Mouse (Mus musculus): ENCODE results near the gene Rab26.
A peak's percentile ranks its signal among the peaks of the same experiment; 100 is the strongest.

Gene Rab26

GRCm38 (mm10) chr17:24534160-24534718 is at the start of gene Rab26:
Gene Rab26, minus strand, starts transcription at chr17:24534210.
- no peak for DNase-seq

GRCm38 (mm10) chr17:24580287-24580686 is 46.3 kb upstream of the Rab26 start:
- DNase-seq, result no peak

GRCm38 (mm10) chr17:24579532-24579931 is 45.5 kb upstream of the Rab26 start:
- DNase-seq, result no peak

GRCm38 (mm10) chr17:24573811-24574210 is 39.8 kb upstream of the Rab26 start:
- no peak for DNase-seq

- DNase-seq, result no peak
Observed at GRCm38 (mm10) chr17:24572651-24573245, 38.7 kb upstream of the Rab26 start.

GRCm38 (mm10) chr17:24569837-24570236 is 35.8 kb upstream of the Rab26 start:
- no peak for DNase-seq

GRCm38 (mm10) chr17:24567034-24567779 is 33.2 kb upstream of the Rab26 start:
- DNase-seq, result no peak

GRCm38 (mm10) chr17:24565792-24566191 is 31.8 kb upstream of the Rab26 start:
- no peak for DNase-seq

GRCm38 (mm10) chr17:24565092-24565491 is 31.1 kb upstream of the Rab26 start:
- no peak for DNase-seq

GRCm38 (mm10) chr17:24564422-24564821 is 30.4 kb upstream of the Rab26 start:
- no peak for DNase-seq

GRCm38 (mm10) chr17:24563638-24564037 is 29.6 kb upstream of the Rab26 start:
- DNase-seq, result no peak

GRCm38 (mm10) chr17:24561592-24561991 is 27.6 kb upstream of the Rab26 start:
- DNase-seq, result no peak

GRCm38 (mm10) chr17:24560301-24561028 is 26.5 kb upstream of the Rab26 start:
- no peak for DNase-seq

- DNase-seq, result no peak
Observed at GRCm38 (mm10) chr17:24559146-24559545, 25.1 kb upstream of the Rab26 start.

- no peak for DNase-seq
Observed at GRCm38 (mm10) chr17:24558600-24559099, 24.6 kb upstream of the Rab26 start.

- no peak for DNase-seq
Observed at GRCm38 (mm10) chr17:24557091-24557490, 23.1 kb upstream of the Rab26 start.

- DNase-seq, result no peak
Observed at GRCm38 (mm10) chr17:24551050-24551444, 17.0 kb upstream of the Rab26 start.

- DNase-seq, result peak; percentile 83
Observed at GRCm38 (mm10) chr17:24550416-24551049, 16.5 kb upstream of the Rab26 start.

- DNase-seq, result peak; percentile 100
Observed at GRCm38 (mm10) chr17:24549618-24550415, 15.8 kb upstream of the Rab26 start, which contains the start of gene Pkd1. Gene Pkd1, plus strand, starts transcription at chr17:24549834.

GRCm38 (mm10) chr17:24548921-24549617 is 15.1 kb upstream of the Rab26 start:
- peak; percentile 67 for DNase-seq

- no peak for DNase-seq
Observed at GRCm38 (mm10) chr17:24548435-24548834, 14.4 kb upstream of the Rab26 start.
